Mouse (Mus musculus) bone marrow macrophage, adult 2 months (primary cell): Measurements from ENCODE around the gene Rnf4. TPM values are rescaled to one million over a fixed set of nuclear protein-coding genes. Genes with fewer than 3 reads are reported as not detected.

Source experiments
- H3K27ac ChIP-seq: 2 replicates; pipeline ENCODE4 v1.5.1; 2012; ENCODE audit warnings: low read depth, low read length; ENCODE audit not compliant: insufficient read depth
- H3K4me1 ChIP-seq: 2 replicates; pipeline ENCODE4 v1.6.1; 2012; ENCODE audit warnings: low read length; ENCODE audit not compliant: control insufficient read depth, insufficient read depth
- H3K4me3 ChIP-seq: 2 replicates; pipeline ENCODE4 v1.5.1; 2012; ENCODE audit warnings: mild to moderate bottlenecking, low read length, moderate library complexity; ENCODE audit not compliant: insufficient read depth
- CTCF ChIP-seq: IDR thresholded peaks from 2 replicates; pipeline ENCODE4 v1.5.1; 2012; ENCODE audit warnings: low read depth, mild to moderate bottlenecking, low read length, moderate library complexity
- POLR2A ChIP-seq: IDR thresholded peaks from 2 replicates; pipeline ENCODE4 v1.6.1; 2012; ENCODE audit warnings: mild to moderate bottlenecking, low read depth, low read length, borderline replicate concordance
- polyA plus RNA-seq: library from polyadenylated mRNA; stranded (reverse); fragments of >200 nt; gene quantifications from 2 replicates; pipeline ENCODE4 v1.2.4, GENCODE M21; 2012; ENCODE audit not compliant: missing spikeins, insufficient read depth, insufficient read length

Gene Rnf4
- polyA plus RNA-seq, 1 experiment: 66.4 TPM

DNA sequence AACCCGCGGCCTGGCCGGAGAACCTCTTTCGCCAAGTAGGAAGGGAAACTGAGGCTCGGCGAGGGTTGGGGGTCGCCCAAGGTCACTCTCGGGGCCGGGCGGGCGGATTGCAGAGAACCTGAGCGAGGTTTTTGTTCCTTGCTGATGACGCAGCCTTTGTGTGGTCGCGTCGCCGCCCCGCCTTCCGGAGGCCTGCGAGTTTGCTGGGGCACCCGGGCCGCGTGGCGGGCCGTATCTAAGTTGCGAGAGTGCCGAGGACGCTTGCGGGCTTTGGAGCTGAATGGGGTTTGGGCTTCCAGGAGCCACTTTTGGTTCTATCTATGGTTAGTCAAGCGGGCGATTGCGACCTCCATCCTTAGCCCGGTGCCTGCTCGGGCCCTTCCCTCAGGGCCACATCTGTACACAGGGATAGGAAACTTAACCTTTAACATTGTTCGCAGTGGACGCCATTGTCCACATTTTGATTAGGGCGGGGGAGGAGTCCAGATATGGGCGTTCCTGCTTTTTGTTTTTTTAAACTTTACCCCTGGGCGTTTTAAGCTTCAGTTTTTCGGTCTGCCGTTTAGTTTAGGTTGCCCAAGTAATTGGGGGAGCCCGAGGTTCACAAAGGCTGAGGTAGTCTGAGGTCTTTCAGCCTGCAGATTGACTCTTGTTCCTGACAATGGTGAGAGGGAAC, 824 bp downstream of the Rnf4 start:
- TF ChIP-seq POLR2A: no peak
- peak; percentile 14; the same call in 1 of the 2 replicates for TF ChIP-seq CTCF
- H3K4me3 ChIP-seq: peak overlapping the region; percentile 98
- H3K27ac ChIP-seq: peak overlapping the region; percentile 95
- H3K4me1 ChIP-seq: peaks cover 29% of the 10 kb centered on the region

DNA sequence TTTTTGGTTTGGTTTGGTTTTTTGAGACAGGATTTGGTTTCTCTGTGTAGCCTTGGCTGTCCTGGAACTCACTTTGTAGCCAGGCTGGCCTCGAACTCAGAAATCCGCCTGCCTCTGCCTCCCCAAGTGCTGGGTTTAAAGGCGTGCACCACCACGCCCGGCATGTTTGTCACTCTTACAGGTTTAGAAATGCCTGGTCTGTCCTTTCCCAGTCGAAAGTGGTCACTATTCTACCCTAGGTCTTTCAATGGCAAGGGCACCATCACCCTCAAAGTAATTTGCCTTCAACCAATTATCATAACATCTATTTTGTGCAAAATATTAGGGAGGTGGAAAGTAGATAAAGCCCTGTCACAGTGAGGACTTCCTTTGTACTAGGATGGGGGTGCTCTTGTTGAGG, 4.2 kb downstream of the Rnf4 start:
- H3K4me3 ChIP-seq: no peak overlapping the region
- no peak overlapping the region for H3K27ac ChIP-seq
- peaks cover 25% of the 10 kb centered on the region for H3K4me1 ChIP-seq
- TF ChIP-seq CTCF (no peak), POLR2A (no peak)

DNA sequence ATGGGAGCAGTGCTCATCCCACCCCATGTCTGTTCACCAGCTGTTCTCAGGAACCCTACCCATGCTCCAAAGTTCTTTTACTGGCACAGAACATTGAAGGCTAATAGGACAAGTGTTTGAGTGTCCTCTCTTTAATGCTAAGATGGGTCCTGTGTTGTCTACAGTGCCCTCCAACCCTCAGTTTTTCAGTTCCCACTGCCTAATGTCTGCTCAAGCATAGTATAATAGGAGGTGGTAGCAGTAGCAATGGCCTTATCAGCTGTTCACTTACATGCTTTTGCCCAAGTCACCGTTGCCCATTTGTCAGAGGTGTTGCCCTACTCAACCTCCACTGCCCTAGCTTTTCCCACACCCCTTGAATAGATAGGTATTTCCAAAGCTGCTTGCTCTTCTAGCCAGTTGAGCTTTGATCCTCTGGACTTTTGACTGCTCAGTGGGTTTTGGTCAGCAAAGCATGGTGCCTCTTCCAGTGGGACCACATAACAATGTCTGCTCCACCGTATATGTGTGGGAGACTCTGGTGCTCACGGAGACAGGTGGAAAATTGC, 16.1 kb downstream of the Rnf4 start:
- peaks cover under 1% of the 10 kb centered on the region; the same call in 1 of the 2 replicates for H3K4me1 ChIP-seq
- H3K27ac ChIP-seq: no peak overlapping the region
- H3K4me3 ChIP-seq: no peak overlapping the region
- no peak for TF ChIP-seq CTCF
- no peak for TF ChIP-seq POLR2A

DNA sequence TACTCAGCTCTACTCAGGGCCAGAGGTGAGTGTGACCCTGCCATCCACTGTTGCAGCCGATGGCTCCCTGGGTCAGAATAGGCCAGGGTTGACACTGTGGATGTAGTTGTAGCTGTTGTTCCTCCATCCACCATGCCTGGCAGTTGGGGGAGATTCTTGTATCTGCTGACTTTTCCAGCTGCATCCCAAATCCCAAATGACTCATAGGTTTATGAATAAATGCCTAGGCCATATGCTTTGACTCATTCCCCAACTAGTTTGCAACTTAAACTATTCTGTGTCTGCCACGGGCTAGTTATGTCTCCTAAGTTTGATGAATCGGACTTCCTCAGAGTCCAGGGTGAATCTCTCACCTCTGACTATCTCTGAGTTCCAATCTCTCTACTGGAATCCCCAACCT, 24.2 kb downstream of the Rnf4 start:
- no peak for TF ChIP-seq CTCF
- no peak for TF ChIP-seq POLR2A
- Histone ChIP-seq H3K27ac (no peak overlapping the region), H3K4me1 (0 out of 2 replicates have a peak, but pooled peaks cover 3% of the 10 kb centered on the region), H3K4me3 (no peak overlapping the region)

DNA sequence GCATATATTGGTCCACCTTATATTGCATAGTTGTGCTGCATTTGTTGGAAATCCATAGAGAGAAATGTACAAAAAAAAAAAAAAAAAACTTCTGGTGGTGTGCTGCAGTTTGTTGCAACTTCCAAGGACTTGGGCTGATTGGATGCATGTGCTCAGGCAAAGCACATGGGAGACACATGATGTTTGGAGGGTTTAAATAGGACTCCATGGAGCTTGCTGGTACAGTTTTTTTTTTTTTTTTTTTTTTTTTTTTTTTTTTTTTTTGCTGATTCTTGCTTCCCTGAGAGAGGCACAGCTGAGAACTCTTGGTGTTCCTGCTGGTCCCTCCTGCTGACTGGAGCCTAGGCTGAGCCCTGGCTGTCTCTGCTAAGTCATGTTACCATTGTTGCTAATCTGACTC, 27.0 kb downstream of the Rnf4 start:
- no peak overlapping the region for H3K4me3 ChIP-seq
- 0 out of 2 replicates have a peak, but pooled peaks cover 3% of the 10 kb centered on the region for H3K4me1 ChIP-seq
- no peak for TF ChIP-seq POLR2A
- no peak for TF ChIP-seq CTCF
- H3K27ac ChIP-seq: peak overlapping the region; percentile 33; the same call in 1 of the 2 replicates

- no peak overlapping the region; the same call in 1 of the 2 replicates for H3K27ac ChIP-seq
- TF ChIP-seq CTCF (no peak), POLR2A (no peak)
- peak overlapping the region; percentile 72 for H3K4me3 ChIP-seq
- peaks cover 16% of the 10 kb centered on the region for H3K4me1 ChIP-seq
These were observed 32.6 kb downstream of the Rnf4 start for GRCm38 (mm10) chr5:34368551-34369290.

- no peak within 1 kb of the TSS; the same call in 1 of the 2 replicates for H3K27ac ChIP-seq
- peaks cover 20% of the 10 kb centered on the region for H3K4me1 ChIP-seq
- peak within 1 kb of the TSS; percentile 72 for H3K4me3 ChIP-seq
- no peak for TF ChIP-seq CTCF
- no peak for TF ChIP-seq POLR2A
These were observed 33.4 kb downstream of the Rnf4 start, which contains the start of gene Fam193a for GRCm38 (mm10) chr5:34369341-34370021. Fam193a (plus strand) TSS chr5:34369933.

DNA sequence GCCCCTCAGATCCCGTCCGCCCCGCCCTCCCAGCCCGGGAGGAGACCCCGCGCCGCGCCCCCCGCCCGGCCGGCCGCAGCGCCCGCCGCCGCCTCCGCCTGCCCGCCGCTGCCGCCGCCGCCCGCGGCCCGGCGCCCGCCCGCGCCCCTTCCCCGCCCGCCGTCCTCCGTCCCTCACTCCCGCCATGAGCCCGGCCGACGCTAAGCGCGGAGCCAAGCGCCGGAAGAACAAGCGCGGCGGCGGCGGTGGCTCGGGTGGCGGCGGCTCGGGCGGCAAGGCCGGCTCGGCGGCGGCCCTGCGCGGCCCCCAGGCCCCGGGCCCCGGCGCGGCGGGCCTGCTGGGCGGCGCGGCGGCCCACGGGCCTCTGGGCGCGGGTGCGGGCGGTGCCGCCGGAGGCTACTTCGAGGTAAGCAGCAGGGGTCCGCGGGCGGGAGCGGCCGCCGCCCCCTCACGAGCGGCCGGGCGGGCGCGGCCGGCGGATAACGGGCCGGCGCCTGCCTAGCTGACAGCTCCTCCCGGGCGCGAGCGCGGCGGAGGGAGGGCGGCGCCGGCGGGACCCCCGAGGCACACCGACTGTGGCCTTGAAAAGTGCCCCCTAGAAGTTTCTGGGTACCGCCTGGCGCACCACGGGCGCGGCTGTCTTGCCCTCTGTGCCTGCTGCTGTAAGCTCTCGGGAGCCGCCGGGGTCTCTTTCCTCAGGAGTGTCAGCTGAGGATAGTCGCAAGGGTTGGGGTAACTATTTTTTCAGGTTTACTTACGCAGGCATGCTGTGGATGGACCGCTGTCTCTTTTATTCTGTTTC, 34.1 kb downstream of the Rnf4 start:
- peaks cover 20% of the 10 kb centered on the region for H3K4me1 ChIP-seq
- TF ChIP-seq POLR2A (no peak), CTCF (no peak)
- peak overlapping the region; percentile 68 for H3K4me3 ChIP-seq
- no peak overlapping the region for H3K27ac ChIP-seq

DNA sequence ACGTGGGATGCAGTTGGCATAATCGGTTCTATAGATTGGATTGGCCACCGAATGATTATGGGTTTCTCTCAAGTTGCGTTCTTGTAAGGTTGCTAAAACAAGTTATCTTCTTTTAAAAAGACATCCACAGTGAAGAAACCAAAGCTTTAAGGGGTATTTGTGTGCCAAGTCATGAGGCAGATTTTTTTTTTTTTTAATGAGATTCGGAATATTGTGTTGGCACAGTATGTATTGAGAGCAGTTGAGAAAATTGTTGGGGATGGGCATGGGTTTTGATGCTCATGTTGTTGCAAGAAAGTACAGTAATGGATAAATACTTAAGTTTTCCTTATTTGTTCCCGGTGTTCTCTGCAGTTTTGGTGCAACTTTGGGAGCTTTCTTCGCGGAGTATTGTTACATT, 34.8 kb downstream of the Rnf4 start:
- no peak for TF ChIP-seq POLR2A
- TF ChIP-seq CTCF: no peak
- Histone ChIP-seq H3K27ac (no peak overlapping the region), H3K4me1 (peaks cover 20% of the 10 kb centered on the region), H3K4me3 (peak overlapping the region; percentile 68)
